Mouse (Mus musculus) small intestine, adult 2 months (tissue): ENCODE measurements at regions not wholly inside any gene's neighbourhood (a gene's known extent, or its start where the extent isn't known, plus 50 kb on each side); places are given as distances from the start of the nearest gene placed in this dataset.

ENCODE experiments used
- CTCF ChIP-seq: fragments of 200-500 bp; IDR thresholded peaks from 2 replicates; pipeline ENCODE4 v1.5.1; 2012; ENCODE audit warnings: low read depth, mild to moderate bottlenecking, control low read depth, inconsistent platforms, low read length, moderate library complexity, mixed read lengths; ENCODE audit not compliant: insufficient replicate concordance, insufficient read length; ENCODE audit errors: extremely low read depth
- POLR2A ChIP-seq: fragments of 200-500 bp; IDR thresholded peaks from 2 replicates; pipeline ENCODE4 v1.6.1; 2012; ENCODE audit warnings: low read depth, mild to moderate bottlenecking, control low read depth, inconsistent platforms, low read length, moderate library complexity

GRCm38 (mm10) chr8:49529294-49529693, 685.5 kb upstream of the Tenm3 start:
- no peak for TF ChIP-seq CTCF
- no peak for TF ChIP-seq POLR2A
